Mouse (Mus musculus) brain, embryonic 14.5 days (tissue): ENCODE data around the gene Fbxw11.

Experiments
- CTCF ChIP-seq: fragments of 200-500 bp; IDR thresholded peaks from 2 replicates; pipeline ENCODE4 v1.5.1; 2012; ENCODE audit warnings: inconsistent platforms, mild to moderate bottlenecking, moderate library complexity, borderline replicate concordance; ENCODE audit not compliant: insufficient read depth, insufficient read length; ENCODE audit errors: extremely low read depth
- POLR2A ChIP-seq: fragments of 200-500 bp; IDR thresholded peaks from 2 replicates; pipeline ENCODE4 v1.6.1; 2012; ENCODE audit warnings: mild to moderate bottlenecking, inconsistent platforms, borderline replicate concordance; ENCODE audit not compliant: poor library complexity, insufficient read depth, insufficient read length, severe bottlenecking; ENCODE audit errors: extremely low read depth

- no peak for TF ChIP-seq CTCF
- TF ChIP-seq POLR2A, result no peak
Observed at GRCm38 (mm10) chr11:32676777-32677176, 34.3 kb downstream of the Fbxw11 start.
